Mouse (Mus musculus): Measurements from ENCODE around the gene Itga1. TPM values are rescaled to one million over a fixed set of nuclear protein-coding genes. Genes with fewer than 3 reads are reported as not detected.
A peak's percentile ranks its signal among the peaks of the same experiment; 100 is the strongest.

Gene Itga1
- total and polyA plus RNA-seq, 3 experiments: under 0.01 to 0.04 (median 0.01) TPM

DNA sequence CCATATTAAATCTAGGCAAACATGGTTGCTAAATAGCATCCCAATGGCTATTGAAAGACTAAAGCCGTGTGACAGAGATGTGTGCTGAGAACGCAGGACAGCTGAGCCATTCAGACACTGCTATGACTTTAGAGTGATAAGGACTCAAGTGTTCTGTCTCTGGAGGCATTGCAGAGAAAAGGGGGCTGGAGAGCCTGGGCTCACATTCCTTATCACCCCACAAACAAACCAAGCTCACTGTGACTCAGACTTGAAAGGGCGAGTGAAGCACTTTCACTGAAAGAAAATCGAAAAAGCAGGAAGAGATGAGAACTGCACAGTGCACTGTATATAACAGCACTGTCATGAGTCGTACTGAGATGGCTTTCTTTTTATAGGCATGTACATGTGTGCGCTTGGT lies 96.4 kb downstream of the Itga1 start:
- TF ChIP-seq MAX (IDR thresholded peaks at IDR 0.05; ENCODE audit: low read length): no peak
- TF ChIP-seq MAFK (IDR thresholded peaks at IDR 0.05; ENCODE audit: insufficient replicate concordance, low read length): no peak
- no peak for TF ChIP-seq JUN (IDR thresholded peaks at IDR 0.05; ENCODE audit: insufficient read depth, low read depth, low read length)
- TF ChIP-seq ZKSCAN1 (IDR thresholded peaks at IDR 0.05; ENCODE audit: borderline replicate concordance, low read depth, low read length): no peak
- TF ChIP-seq RAD21 (IDR thresholded peaks at IDR 0.05; ENCODE audit: low read depth, low read length): no peak
- no peak for TF ChIP-seq ZNF384 (IDR thresholded peaks at IDR 0.05; ENCODE audit: low read depth, low read length)
- TF ChIP-seq HCFC1 (IDR thresholded peaks at IDR 0.05; ENCODE audit: low read depth, low read length): no peak
- no peak for TF ChIP-seq CHD1 (IDR thresholded peaks at IDR 0.05; ENCODE audit: low read depth, low read length)
- no peak for TF ChIP-seq JUND (conservative IDR thresholded peaks at IDR 0.05; ENCODE audit: low read depth, low read length)
- TF ChIP-seq MEF2A (IDR thresholded peaks at IDR 0.05; ENCODE audit: borderline replicate concordance, low read depth, low read length): no peak
- TF ChIP-seq ZC3H11A (IDR thresholded peaks at IDR 0.05; ENCODE audit: low read depth, low read length): no peak
- TF ChIP-seq PAX5 (IDR thresholded peaks at IDR 0.05; ENCODE audit: low read length): no peak
- no peak for TF ChIP-seq CTCF (conservative IDR thresholded peaks at IDR 0.05 in 1 of 2, IDR thresholded peaks at IDR 0.05 in 1 of 2; ENCODE audit: low read depth in 2 of 2, low read length in 2 of 2)
- no peak for TF ChIP-seq RCOR1 (conservative IDR thresholded peaks at IDR 0.05; ENCODE audit: low read depth, low read length)
- TF ChIP-seq KAT2A (IDR thresholded peaks at IDR 0.05; ENCODE audit: insufficient replicate concordance, low read length): no peak
- no peak for TF ChIP-seq NRF1 (IDR thresholded peaks at IDR 0.05; ENCODE audit: low read depth, low read length)
- no peak for TF ChIP-seq ETS1 (conservative IDR thresholded peaks at IDR 0.05; ENCODE audit: low read depth, low read length)
- TF ChIP-seq SIN3A (IDR thresholded peaks at IDR 0.05; ENCODE audit: low read length): no peak
- no peak for TF ChIP-seq TBP (conservative IDR thresholded peaks at IDR 0.05; ENCODE audit: low read depth, low read length)
- no peak for DNase-seq (ENCODE audit: extremely low read depth)
- Histone ChIP-seq H3K36me3 (replicated peaks in 1 of 2; ENCODE audit: control insufficient read depth in 1 of 2, insufficient read depth in 1 of 2, low read length in 1 of 2) (no peaks in the 10 kb centered on the region), H3K79me2 (replicated peaks; ENCODE audit: control insufficient read depth, extremely low read depth, insufficient read depth, poor library complexity, severe bottlenecking) (no peaks in the 10 kb centered on the region), H3K9ac (ENCODE audit: insufficient read depth, low read depth) (no peak overlapping the region), H3K4me1 (ENCODE audit: control insufficient read depth in 1 of 2, insufficient read depth in 2 of 2) (peaks cover 0 to 20% of the 10 kb centered on the region in 2 experiments; a peak in 3 of 4 replicates), H3K27ac (ENCODE audit: insufficient read depth, low read depth) (no peak overlapping the region), H3K27me3 (replicated peaks) (no peaks in the 10 kb centered on the region), H3K4me3 (replicated peaks in 1 of 3; ENCODE audit: low read depth in 2 of 3, low read length in 2 of 3, poor library complexity in 1 of 3) (no peak overlapping the region), H3K9me3 (replicated peaks; ENCODE audit: low read length) (no peaks in the 10 kb centered on the region), H3K4me2 (ENCODE audit: insufficient read depth, low read depth, poor library complexity, severe bottlenecking) (peak overlapping the region; percentile 36; the same call in 1 of the 2 replicates)
- dilution Hi-C loops (cut with MboI; ENCODE audit: extremely low pct_ligation_motif_present, extremely low pct_unique_long_range_greater_than_20kb, low sequenced_read_pairs): no loop called here
- in situ Hi-C loops (cut with MboI; ENCODE audit: low pct_ligation_motif_present, low pct_unique_long_range_greater_than_20kb, low sequenced_read_pairs): no loop called here

DNA sequence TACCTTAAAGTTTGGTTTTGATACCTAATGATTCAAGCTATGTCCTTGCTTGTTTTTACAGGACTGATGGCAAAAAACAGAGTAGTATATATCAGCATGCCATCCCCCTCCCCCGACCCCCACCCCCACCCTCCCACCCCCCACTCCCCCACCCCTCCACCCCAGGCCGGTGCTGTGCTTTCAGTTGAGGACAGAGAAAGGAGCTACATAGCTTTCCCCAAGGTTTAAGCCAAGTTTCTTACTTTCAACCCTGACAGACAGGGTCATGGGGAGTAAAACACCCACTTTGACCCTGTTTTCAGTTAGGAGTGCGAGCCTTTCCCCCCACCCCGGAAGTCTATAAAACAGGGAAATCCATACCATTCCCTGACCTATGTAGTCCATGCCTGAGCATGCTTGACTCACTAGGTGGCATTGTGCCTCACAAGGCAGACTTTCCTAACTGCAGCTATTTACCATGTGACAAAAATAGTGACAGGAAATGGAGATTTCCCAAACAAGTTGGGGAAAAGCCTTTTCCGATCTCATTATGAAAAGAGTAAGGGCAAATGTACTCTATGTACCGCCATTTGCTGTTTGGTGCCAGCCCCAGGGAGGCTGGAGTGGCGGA lies 98.2 kb downstream of the Itga1 start:
- in situ Hi-C loops (cut with MboI; ENCODE audit: low pct_ligation_motif_present, low pct_unique_long_range_greater_than_20kb, low sequenced_read_pairs) (no loop called here), dilution Hi-C loops (cut with MboI; ENCODE audit: extremely low pct_ligation_motif_present, extremely low pct_unique_long_range_greater_than_20kb, low sequenced_read_pairs) (no loop called here)
- Histone ChIP-seq H3K4me3 (replicated peaks in 1 of 3; ENCODE audit: low read depth in 2 of 3, low read length in 2 of 3, poor library complexity in 1 of 3) (no peak overlapping the region), H3K9ac (ENCODE audit: insufficient read depth, low read depth) (no peak overlapping the region), H3K4me1 (ENCODE audit: control insufficient read depth in 1 of 2, insufficient read depth in 2 of 2) (peaks cover 3 to 31% of the 10 kb centered on the region in 2 experiments; a peak in 3 of 4 replicates), H3K4me2 (ENCODE audit: insufficient read depth, low read depth, poor library complexity, severe bottlenecking) (no peak overlapping the region), H3K36me3 (replicated peaks in 1 of 2; ENCODE audit: control insufficient read depth in 1 of 2, insufficient read depth in 1 of 2, low read length in 1 of 2) (no peaks in the 10 kb centered on the region), H3K27me3 (replicated peaks) (no peaks in the 10 kb centered on the region), H3K9me3 (replicated peaks; ENCODE audit: low read length) (no peaks in the 10 kb centered on the region), H3K27ac (ENCODE audit: insufficient read depth, low read depth) (no peak overlapping the region), H3K79me2 (replicated peaks; ENCODE audit: control insufficient read depth, extremely low read depth, insufficient read depth, poor library complexity, severe bottlenecking) (no peaks in the 10 kb centered on the region)
- DNase-seq (ENCODE audit: extremely low read depth): no peak
- TF ChIP-seq KAT2A (IDR thresholded peaks at IDR 0.05; ENCODE audit: insufficient replicate concordance, low read length): no peak
- TF ChIP-seq CHD2 (IDR thresholded peaks at IDR 0.05; ENCODE audit: low read length): no peak
